Mouse (Mus musculus) monocyte, adult 59 days (primary cell): ENCODE results near the gene Olfr1013. TPM values are rescaled to one million over a fixed set of nuclear protein-coding genes. Genes with fewer than 3 reads are reported as not detected.

Experiments
- total RNA-seq, 2 experiments: library from RNA; stranded (reverse); gene quantifications; one replicate each; pipeline ENCODE4 v1.2.4; 2023

The Olfr1013 gene
- total RNA-seq, result not detected

DNA sequence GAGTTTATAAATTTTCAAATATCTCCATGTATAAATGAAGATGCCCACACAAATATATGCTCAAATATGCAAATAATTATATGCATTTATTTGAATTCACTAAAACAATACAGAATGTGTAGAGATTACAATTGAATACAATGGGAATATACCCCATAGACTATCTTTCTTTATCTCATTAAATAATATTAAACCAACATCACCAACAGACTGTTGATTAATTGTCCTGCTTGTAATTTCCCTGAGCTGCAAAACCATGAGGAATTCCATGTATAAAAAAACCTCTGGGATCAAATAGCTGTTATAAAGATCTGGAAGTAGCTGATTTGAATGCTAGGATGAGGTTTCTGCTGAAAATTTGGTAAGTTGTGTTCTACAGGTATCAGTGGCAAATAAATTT, at the start of gene Olfr1013:
Olfr1013 (plus strand) TSS at position 301 of the 400 bp plus-strand sequence.

DNA sequence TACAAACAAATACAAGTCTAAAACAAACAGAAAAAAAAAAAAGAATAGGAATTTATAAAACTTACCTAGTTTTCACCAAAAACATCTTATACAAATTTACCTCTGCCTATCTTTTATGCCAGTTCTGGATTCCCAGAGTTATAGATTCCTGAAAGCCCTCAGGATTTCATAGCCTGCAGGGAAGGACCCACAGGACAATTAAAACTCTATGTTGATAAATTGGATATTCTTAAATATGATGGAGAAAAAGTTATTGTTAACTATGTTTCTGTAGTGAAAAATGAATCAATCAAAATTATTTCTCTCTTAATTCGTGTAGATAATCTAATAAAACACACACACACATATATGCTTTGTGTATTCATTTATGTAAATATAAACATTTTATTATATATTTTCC, 4.2 kb upstream of the Olfr1013 start, which contains the start of gene Olfr1012:
Olfr1012 (minus strand) TSS at position 101 of the 400 bp plus-strand sequence.

DNA sequence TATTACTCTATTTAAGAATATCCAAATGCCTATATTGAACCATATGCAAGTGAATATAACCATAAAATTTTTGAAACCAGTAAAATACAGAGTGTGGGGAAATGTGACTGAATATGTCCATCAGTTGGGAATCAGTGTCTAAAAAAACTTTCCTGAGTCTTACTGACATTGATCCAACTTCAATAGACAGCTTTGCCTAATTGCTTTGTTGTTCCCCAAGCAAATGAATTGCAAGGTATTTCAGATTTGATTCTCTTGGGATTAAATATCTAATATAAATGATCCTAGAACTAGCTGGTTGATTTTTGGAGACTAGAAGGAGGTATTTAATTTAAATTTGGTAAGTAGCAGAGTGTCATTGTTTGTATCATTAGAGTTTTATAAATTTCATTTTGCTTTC, 5.5 kb downstream of the Olfr1013 start, which contains the start of gene Olfr1014:
Olfr1014 (plus strand) TSS at position 301 of the 400 bp plus-strand sequence.

DNA sequence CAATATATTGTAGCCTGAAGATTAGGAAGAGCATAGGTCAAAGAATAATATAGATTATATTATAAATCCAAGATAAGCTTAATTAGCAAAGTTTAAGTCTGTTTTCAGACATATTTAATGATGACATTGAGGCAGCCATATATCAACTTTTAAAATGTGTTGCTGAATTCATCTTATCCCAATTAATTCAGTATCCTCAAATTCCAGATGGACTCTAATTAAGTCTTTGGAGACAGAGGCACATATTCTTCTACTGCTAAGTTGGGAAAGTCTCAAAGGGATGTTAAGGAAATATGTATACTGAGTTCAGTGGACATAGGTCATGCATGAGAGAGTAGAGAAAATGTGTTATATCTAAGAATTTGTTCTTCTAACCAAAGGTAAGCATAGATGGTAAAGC, 14.8 kb downstream of the Olfr1013 start, which contains the start of gene Olfr1015:
Olfr1015 (plus strand) TSS at position 301 of the 400 bp plus-strand sequence.

DNA sequence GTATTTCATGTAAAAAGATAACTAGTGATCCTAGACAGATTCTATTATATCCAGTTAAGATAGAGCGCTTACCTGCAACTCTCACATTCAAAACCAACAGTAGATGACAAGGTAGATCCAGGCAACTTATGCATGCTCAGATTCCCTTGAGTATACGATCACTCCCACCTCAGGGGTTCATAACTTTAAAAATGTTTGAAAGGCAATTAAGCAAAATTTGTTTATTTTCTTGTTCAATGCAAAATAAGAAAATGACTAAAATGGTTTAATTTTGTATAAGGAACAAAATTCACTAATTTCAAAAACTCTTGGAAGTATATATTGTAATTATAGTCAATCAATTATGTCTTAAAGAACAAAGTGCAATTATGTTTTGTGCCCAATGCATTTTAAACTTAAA, 35.5 kb downstream of the Olfr1013 start, which contains the start of gene Olfr1016:
Olfr1016 (minus strand) TSS at position 101 of the 400 bp plus-strand sequence.

DNA sequence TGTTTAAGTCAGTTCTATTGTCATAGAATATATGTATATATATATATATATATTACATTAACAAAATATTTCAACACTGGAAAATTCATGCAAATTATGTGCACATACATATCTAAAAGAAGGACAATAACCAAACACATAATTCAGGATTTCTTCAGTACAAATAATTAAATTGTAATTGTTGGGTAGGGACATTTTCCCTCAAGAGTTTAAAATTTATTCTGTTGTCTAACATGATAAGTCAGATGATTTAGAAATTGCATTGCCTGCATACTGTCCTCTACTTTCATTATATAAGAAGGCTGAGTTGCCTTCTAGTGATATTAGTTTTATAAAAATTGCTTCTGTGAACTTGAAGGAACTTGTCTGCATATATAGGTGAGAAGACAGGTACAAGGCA, 51.3 kb downstream of the Olfr1013 start, which contains the start of gene Olfr1018:
Olfr1018 (plus strand) TSS at position 301 of the 400 bp plus-strand sequence.

Other genes starting within 250 kb of the Olfr1013 start
- gene 4833423E24Rik, start 248.1 kb upstream of the Olfr1013 start, total RNA-seq, result not detected
- gene Olfr996, start 187.9 kb upstream of the Olfr1013 start, total RNA-seq, result not detected
- gene Olfr998, start 178.2 kb upstream of the Olfr1013 start, total RNA-seq, result not detected
- not detected for gene Olfr1000, start 155.2 kb upstream of the Olfr1013 start, total RNA-seq
- gene Olfr1002, start 116.4 kb upstream of the Olfr1013 start, total RNA-seq, result not detected
- not detected for gene Olfr154, start 102.6 kb upstream of the Olfr1013 start, total RNA-seq
- not detected for gene Olfr1006, start 88.3 kb upstream of the Olfr1013 start, total RNA-seq
- not detected for gene Olfr1008, start 77.7 kb upstream of the Olfr1013 start, total RNA-seq
- not detected for gene Olfr1009, start 51.7 kb upstream of the Olfr1013 start, total RNA-seq
- gene Olfr1012, start 4.3 kb upstream of the Olfr1013 start, total RNA-seq, result not detected
- gene Olfr1014, start 5.6 kb downstream of the Olfr1013 start, total RNA-seq, result not detected
- not detected for gene Olfr1015, start 14.9 kb downstream of the Olfr1013 start, total RNA-seq
- not detected for gene Olfr1016, start 35.4 kb downstream of the Olfr1013 start, total RNA-seq
- gene Olfr1018, start 51.4 kb downstream of the Olfr1013 start, total RNA-seq, result not detected
- gene Olfr1019, start 78.4 kb downstream of the Olfr1013 start, total RNA-seq, result not detected
- gene Olfr1020, start 79.9 kb downstream of the Olfr1013 start, total RNA-seq, result not detected
- not detected for gene Olfr1022, start 101.5 kb downstream of the Olfr1013 start, total RNA-seq
- gene Olfr1023, start 118.5 kb downstream of the Olfr1013 start, total RNA-seq, result not detected
- gene Olfr1024, start 138.0 kb downstream of the Olfr1013 start, total RNA-seq, result not detected
- gene Olfr1025-ps1, start 148.1 kb downstream of the Olfr1013 start, total RNA-seq, result not detected
- gene Olfr1026, start 154.5 kb downstream of the Olfr1013 start, total RNA-seq, result not detected
- not detected for gene Olfr1028, start 183.3 kb downstream of the Olfr1013 start, total RNA-seq
- gene Olfr1029, start 206.8 kb downstream of the Olfr1013 start, total RNA-seq, result not detected
- not detected for gene Olfr1030, start 212.2 kb downstream of the Olfr1013 start, total RNA-seq
- not detected for gene Olfr1031, start 223.2 kb downstream of the Olfr1013 start, total RNA-seq
- not detected for gene Olfr1032, start 238.4 kb downstream of the Olfr1013 start, total RNA-seq